Mouse (Mus musculus): Measurements from ENCODE around the gene Nkiras1. TPM values are rescaled to one million over a fixed set of nuclear protein-coding genes. Genes with fewer than 3 reads are reported as not detected.
"Not testable (repeated sequence)": the region's sequence is repeated elsewhere in the genome, so short reads cannot be mapped to it uniquely, and the experiment has no call there.

Nkiras1 gene
- polyA plus RNA-seq (2012): 0.07 and 0.10 TPM in 2 replicates

GRCm38 (mm10) chr14:18270529-18271441 lies at the start of gene Nkiras1, which contains the start of gene Rpl15:
Gene Nkiras1 (plus strand): TSS chr14:18271136.
Gene Rpl15 (minus strand): TSS chr14:18271391.
- H3K36me3 ChIP-seq (ENCODE audit: control insufficient read depth): peaks cover 36% of the 10 kb centered on the region
- TF ChIP-seq TAL1 (IDR thresholded peaks at IDR 0.05; ENCODE audit: low read length) (no peak), GATA1 (IDR thresholded peaks at IDR 0.05; ENCODE audit: low read length) (no peak)
- H3K9me3 ChIP-seq (ENCODE audit: control insufficient read depth, low read length): no peaks in the 10 kb centered on the region
- H3K4me3 ChIP-seq (replicated peaks): peak within 1 kb of the TSS; percentile 87
- H3K27me3 ChIP-seq (ENCODE audit: control insufficient read depth): no peaks in the 10 kb centered on the region
- H3K4me1 ChIP-seq (ENCODE audit: control insufficient read depth): peaks cover 24% of the 10 kb centered on the region

DNA sequence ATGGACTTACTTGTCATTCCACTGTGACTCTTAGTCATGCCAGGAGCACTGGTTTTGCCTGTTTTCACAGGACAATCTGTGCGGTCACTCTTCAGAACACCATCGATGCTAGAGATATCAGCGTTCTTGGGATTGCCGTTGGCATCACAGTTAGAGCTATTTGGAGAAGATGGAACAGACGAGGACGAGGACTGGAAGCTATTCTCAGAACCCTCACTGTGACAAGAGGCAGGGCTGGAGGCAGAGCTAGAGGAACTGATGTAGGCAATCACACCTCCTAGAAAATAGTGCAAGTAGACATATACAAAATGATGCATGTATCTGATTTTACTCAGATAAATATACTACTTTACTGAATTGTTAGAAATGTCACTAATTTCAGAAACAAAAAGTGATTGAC lies 49.0 kb upstream of the Nkiras1 start:
- H3K27me3 ChIP-seq (ENCODE audit: control insufficient read depth): no peaks in the 10 kb centered on the region
- TF ChIP-seq GATA1 (IDR thresholded peaks at IDR 0.05; ENCODE audit: low read length) (no peak), TAL1 (IDR thresholded peaks at IDR 0.05; ENCODE audit: low read length) (no peak)
- H3K36me3 ChIP-seq (ENCODE audit: control insufficient read depth): no peaks in the 10 kb centered on the region
- H3K4me3 ChIP-seq (replicated peaks): no peak overlapping the region
- H3K4me1 ChIP-seq (ENCODE audit: control insufficient read depth): no peaks in the 10 kb centered on the region
- no peaks in the 10 kb centered on the region for H3K9me3 ChIP-seq (ENCODE audit: control insufficient read depth, low read length)

GRCm38 (mm10) chr14:18225431-18225830 lies 45.5 kb upstream of the Nkiras1 start:
- not testable (repeated sequence) for H3K4me3 ChIP-seq (replicated peaks); H3K36me3 ChIP-seq (ENCODE audit: control insufficient read depth); H3K9me3 ChIP-seq (ENCODE audit: control insufficient read depth, low read length); H3K27me3 ChIP-seq (ENCODE audit: control insufficient read depth); H3K4me1 ChIP-seq (ENCODE audit: control insufficient read depth)

DNA sequence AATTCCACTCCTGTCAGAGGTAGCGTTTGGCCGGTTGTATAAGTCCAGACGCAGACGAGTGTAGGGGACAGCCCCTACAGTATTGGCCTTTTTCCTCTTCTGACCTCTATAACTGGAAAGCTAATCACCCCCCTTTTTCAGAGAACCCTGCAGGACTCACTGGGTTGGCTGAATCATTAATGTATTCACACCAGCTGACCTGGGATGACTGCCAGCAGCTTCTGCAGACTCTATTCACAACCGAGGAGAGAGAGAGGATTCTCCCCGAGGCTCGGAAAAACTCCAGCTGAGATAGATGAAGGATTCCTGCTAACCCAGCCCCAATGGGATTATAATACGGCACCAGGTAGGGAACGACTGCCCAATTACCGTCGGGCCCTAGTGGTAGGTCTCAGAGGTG lies 44.8 kb upstream of the Nkiras1 start:
- not testable (repeated sequence) for H3K27me3 ChIP-seq (ENCODE audit: control insufficient read depth); H3K9me3 ChIP-seq (ENCODE audit: control insufficient read depth, low read length); H3K4me1 ChIP-seq (ENCODE audit: control insufficient read depth); H3K36me3 ChIP-seq (ENCODE audit: control insufficient read depth); H3K4me3 ChIP-seq (replicated peaks)

- not testable (repeated sequence) for H3K4me1 ChIP-seq (ENCODE audit: control insufficient read depth); H3K27me3 ChIP-seq (ENCODE audit: control insufficient read depth); H3K4me3 ChIP-seq (replicated peaks); H3K36me3 ChIP-seq (ENCODE audit: control insufficient read depth); H3K9me3 ChIP-seq (ENCODE audit: control insufficient read depth, low read length)
Measured at GRCm38 (mm10) chr14:18229751-18230150, 41.2 kb upstream of the Nkiras1 start.

- not testable (repeated sequence) for H3K4me1 ChIP-seq (ENCODE audit: control insufficient read depth); H3K4me3 ChIP-seq (replicated peaks); H3K36me3 ChIP-seq (ENCODE audit: control insufficient read depth); H3K9me3 ChIP-seq (ENCODE audit: control insufficient read depth, low read length); H3K27me3 ChIP-seq (ENCODE audit: control insufficient read depth)
Measured at GRCm38 (mm10) chr14:18231866-18232265, 39.1 kb upstream of the Nkiras1 start.

DNA sequence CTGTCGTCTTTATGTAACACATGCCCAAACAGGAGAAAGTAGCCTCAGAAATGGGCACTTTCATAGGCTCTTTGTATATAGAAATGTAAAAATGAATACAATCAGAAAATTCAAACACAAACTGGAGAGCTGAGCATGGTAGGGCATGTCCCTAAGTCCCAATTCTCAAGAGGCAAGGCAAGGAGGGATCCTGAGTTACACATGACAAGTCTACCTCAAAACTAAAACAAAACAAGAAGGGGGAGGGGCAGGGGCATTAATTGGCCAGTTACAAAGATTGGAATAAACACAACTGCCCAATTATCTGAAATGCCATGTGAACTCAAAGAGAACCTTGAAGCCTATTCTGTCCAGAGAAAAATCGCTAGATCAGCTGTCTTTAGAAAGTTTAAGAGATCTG lies 37.9 kb upstream of the Nkiras1 start:
- H3K36me3 ChIP-seq (ENCODE audit: control insufficient read depth): no peaks in the 10 kb centered on the region
- H3K27me3 ChIP-seq (ENCODE audit: control insufficient read depth): no peaks in the 10 kb centered on the region
- TF ChIP-seq TAL1 (IDR thresholded peaks at IDR 0.05; ENCODE audit: low read length) (no peak), GATA1 (IDR thresholded peaks at IDR 0.05; ENCODE audit: low read length) (no peak)
- peaks cover 4% of the 10 kb centered on the region for H3K4me1 ChIP-seq (ENCODE audit: control insufficient read depth)
- H3K9me3 ChIP-seq (ENCODE audit: control insufficient read depth, low read length): no peaks in the 10 kb centered on the region
- no peak overlapping the region for H3K4me3 ChIP-seq (replicated peaks)

DNA sequence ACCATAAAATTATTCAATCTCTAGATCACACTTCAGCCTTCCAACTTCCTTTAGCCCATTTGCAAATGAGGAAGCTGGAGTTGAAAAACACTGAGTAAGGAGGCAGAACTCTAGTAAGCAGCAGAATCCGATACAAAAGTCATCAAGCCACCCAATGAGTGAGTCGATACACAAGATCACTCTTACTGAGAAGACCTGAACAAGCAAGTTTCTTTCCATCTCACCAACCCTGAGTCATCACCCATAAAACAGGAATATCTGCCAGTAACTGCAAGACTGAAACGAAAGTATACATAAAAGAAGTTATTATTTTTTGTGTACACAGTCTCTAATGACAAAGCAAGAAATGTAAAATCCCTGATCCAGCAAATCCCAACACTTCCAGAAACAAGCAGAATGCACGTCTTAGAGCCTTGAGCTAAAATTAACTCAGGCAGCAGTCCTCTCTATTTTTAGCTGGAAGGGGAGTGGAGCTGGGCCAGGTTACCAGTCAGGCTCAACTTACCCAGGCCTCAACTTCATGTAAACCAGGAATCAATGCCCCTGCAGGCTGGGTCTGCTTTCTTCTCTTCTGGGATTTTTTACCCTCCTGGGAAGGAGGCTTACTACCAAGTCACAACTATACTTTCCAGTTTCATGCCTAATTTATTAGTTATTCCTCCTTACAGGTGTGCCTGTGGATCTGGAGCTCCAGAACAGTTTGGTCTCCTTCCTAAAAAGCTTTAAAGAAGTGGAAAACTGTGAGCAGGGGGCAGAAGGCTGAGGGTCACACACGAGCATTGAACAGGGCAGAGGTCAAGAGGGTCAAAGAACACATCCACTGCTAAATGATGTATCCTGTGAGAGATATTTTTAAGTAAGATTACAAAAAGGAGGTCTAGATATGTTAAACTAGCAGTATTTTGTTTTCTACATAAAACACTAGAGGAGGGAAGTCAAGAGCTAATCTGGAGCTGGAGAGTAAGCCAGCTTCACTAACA lies 36.7 kb upstream of the Nkiras1 start:
- Histone ChIP-seq H3K36me3 (ENCODE audit: control insufficient read depth) (no peaks in the 10 kb centered on the region), H3K4me1 (ENCODE audit: control insufficient read depth) (peaks cover 16% of the 10 kb centered on the region), H3K27me3 (ENCODE audit: control insufficient read depth) (no peaks in the 10 kb centered on the region), H3K9me3 (ENCODE audit: control insufficient read depth, low read length) (no peaks in the 10 kb centered on the region), H3K4me3 (replicated peaks) (no peak overlapping the region)
- TF ChIP-seq TAL1 (IDR thresholded peaks at IDR 0.05; ENCODE audit: low read length) (no peak), GATA1 (IDR thresholded peaks at IDR 0.05; ENCODE audit: low read length) (no peak)

- not testable (repeated sequence) for H3K36me3 ChIP-seq (ENCODE audit: control insufficient read depth); H3K4me3 ChIP-seq (replicated peaks); H3K9me3 ChIP-seq (ENCODE audit: control insufficient read depth, low read length); H3K27me3 ChIP-seq (ENCODE audit: control insufficient read depth)
- peaks cover 21% of the 10 kb centered on the region for H3K4me1 ChIP-seq (ENCODE audit: control insufficient read depth)
Measured at GRCm38 (mm10) chr14:18236496-18237235, 34.3 kb upstream of the Nkiras1 start.
